Mouse (Mus musculus): ENCODE data around the gene Klre1.
A peak's percentile ranks its signal among the peaks of the same experiment; 100 is the strongest.

Gene Klre1

DNA sequence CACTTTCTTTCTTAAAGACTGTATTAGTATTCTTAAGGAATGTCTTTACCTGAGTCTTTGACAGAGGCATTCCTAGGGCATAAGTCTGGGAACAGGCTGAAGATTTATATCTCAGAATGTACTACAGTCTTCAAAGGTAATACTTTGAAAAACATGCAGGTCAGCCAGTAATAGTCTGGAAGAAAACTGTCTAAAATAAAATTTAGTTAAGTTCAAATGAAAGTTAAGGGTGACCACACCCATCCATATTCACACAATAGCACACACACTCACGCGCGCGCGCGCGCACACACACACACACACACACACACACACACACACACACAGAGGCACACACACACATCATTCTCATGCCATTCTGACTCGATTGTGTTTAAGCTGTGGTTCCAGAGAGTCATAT lies at the start of gene Klre1:
TSS of gene Klre1 (plus strand) at position 301 of the 400 bp plus-strand sequence.
- no peak for DNase-seq

GRCm38 (mm10) chr6:129529605-129530004 lies 48.1 kb upstream of the Klre1 start:
- no peak for DNase-seq

DNA sequence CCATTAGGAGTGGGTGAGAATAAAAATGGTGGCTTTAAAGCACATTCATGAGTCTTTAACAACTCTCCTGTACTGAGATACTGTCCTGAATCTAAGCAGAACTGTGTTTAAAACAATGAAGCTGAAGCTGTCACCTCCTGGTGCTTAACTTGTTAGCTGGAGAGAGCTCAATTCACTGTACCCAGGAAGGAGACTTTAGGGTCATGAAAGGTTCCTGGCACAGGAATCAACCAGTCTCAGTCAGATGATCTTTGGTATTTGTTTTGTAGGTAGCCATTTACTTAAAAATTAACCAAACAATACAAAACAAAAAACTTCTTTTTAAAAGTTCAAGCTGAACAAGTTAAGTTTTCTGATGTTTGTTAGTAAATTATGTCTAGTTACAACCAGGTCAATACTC lies 47.4 kb upstream of the Klre1 start:
- no peak for DNase-seq

DNA sequence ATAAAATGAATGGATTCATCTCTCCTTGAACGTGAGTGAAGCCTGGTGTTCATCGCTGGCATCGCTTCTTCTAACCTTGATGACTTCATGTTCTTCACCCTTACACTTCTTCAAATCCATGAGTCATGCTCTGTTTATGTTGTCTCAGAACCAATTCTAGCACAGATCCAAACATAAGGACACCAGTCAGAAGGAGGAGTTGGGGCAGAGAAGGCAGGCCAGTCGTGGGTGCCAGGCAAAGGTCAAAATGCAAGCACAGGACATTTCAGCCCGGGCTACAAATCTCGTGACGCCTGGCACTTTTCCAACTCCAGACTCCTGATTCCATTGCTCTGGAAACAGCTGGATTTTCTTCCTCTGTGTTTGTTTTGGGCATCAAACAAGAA lies 45.2 kb upstream of the Klre1 start:
- DNase-seq = peak; percentile 44 to 64

GRCm38 (mm10) chr6:129532942-129533860 lies 44.5 kb upstream of the Klre1 start, which contains the start of gene Gabarapl1:
Gene Gabarapl1, plus strand, starts transcription at chr6:129533160.
- DNase-seq = peak; percentile 87 to 88

DNA sequence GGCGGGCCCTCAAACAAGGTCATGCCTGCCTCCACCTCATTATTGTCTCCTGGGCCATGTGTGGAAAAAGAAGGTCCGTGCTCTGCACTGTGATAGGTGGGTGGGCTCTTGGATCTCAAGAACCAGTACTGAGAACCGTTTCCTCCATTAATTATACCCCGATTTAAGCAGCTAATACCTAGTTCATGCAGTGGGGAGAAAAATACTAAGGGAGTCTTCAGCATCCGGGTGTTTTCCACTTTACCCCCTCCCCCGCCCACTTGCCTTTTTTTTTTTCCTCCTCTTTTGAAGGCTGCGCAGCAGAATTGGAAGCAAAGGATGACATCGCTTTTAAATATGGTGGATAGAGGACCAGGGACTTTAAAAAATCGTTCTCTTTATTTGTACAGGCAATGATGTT lies 43.6 kb upstream of the Klre1 start:
- peak; percentile 21 to 52 for DNase-seq

DNA sequence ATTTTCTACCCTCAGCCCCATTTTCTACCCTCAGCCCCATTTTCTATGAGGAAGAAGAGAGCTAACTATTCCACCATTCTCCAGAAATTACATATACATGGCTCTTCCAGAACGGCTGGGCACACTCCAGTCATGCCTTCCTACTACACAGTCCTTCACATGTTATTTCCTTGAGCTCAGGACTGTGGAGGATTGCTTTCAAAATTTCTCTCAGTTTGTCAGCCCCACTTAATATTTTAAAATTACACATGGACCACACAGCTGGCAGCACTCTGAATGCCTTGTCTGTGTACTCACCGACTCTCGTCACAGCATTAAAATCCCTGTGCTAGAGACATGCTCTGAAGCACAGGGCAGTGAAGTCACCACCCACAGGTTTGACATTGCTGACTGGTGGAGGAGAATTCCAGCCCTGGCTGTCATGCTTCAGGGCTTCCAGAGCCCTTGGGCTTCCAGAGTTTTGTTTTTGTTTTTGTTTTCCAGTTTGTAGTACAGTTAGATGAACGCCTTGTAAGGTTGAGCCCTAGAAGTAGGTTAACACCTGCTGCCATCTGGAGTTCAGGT lies 43.0 kb upstream of the Klre1 start:
- DNase-seq = peak in 1 of 2 experiments; percentile 24

- no peak for DNase-seq
Measured at GRCm38 (mm10) chr6:129535723-129536122, 42.0 kb upstream of the Klre1 start.

DNA sequence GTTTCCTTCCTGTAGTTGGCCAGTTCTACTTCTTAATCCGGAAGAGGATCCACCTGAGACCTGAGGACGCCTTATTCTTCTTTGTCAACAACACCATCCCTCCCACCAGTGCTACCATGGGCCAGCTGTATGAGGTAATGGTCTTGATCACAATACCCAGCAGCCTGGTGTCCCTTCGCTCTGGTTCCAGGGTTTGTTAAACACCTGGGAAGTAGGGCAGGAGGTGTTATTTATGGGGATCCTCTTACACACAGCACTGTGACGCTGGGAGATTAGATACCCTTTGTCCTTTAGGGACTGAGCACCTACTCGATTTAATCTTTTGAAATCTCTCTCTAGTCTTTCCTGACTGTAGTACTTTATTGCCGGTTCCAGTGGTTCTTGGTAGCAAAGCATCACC lies 39.1 kb upstream of the Klre1 start:
- DNase-seq = no peak

GRCm38 (mm10) chr6:129541931-129542330 lies 35.8 kb upstream of the Klre1 start:
- no peak for DNase-seq

GRCm38 (mm10) chr6:129542540-129542939 lies 35.2 kb upstream of the Klre1 start:
- DNase-seq = peak in 1 of 2 experiments; percentile 21

DNA sequence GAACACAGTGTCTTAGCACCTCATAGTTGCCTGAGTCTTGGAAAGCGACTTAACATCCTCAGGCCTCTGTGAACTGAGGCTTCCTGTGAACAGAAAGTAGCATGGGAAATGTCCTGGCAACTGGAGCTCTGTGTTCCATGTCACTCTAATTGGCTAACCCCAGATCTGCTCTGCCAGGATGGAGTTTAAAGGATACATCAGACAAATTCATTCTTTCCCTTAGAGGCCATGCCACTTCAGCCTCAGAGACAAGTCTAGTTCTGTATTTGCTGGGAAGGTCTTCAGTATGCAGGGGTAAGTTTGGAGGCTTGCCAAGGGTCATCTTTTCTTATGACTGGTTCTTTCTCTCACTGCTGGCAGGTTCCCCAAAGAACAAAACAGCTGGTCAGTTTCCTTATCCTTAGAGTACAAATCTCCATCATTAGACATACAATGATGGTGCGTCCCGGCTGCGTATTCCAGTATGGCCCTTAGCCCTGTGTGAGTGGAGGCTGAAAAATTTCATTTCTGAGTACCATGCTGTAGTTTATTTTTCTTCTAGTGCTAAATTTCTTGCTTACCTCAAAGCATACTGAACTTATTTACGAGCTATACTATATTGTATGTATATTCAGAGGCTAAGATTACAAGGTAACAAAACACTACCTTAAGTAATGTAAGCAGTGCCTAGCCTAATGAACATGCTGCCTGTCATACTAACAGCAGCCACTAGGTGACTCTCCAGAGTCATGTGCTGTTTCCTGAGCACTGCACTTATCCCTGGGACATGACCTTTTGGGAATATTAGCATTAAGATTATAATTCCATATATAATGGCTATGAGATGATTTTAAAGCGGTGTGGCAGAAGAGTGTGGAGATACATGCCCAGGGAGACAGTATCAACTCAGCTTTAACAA lies 33.7 kb upstream of the Klre1 start:
- DNase-seq = peak; percentile 74 to 77

DNA sequence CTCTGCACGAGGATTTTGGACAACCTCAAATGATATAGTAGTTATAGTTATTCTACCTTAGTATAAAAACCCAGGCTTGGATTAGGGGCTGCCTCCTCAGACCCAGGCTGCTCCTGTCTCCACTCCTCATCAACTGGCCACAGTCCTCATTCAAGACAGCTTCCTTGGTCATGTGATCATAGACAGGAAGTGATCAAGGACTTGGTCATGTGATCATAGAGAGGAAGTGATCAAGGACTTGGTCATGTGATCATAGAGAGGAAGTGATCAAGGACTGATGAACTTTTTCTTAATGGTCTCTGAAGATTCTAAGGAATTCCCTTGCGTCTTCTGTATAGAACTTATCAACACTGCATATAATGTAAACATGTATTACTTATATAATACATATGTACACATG lies 30.4 kb upstream of the Klre1 start:
- no peak for DNase-seq

DNA sequence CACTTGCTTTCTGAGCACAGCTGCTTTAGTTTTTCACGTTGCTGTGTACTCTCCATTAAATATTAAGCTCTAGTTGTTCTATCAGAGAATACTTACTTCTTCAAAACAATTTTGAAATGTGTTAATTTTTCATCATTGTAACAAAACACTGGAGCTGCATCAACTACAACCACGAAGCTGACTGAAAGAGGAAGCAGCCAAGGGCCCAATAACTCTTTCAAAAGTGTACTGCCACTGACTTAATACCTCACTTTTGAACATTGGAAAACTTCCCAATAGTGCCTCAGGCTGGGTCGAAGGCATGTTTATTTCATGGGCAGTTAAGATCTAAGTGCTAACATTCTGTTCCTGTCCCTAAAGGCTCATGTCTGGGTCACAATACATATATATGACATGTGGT lies 29.7 kb upstream of the Klre1 start:
- DNase-seq = no peak

DNA sequence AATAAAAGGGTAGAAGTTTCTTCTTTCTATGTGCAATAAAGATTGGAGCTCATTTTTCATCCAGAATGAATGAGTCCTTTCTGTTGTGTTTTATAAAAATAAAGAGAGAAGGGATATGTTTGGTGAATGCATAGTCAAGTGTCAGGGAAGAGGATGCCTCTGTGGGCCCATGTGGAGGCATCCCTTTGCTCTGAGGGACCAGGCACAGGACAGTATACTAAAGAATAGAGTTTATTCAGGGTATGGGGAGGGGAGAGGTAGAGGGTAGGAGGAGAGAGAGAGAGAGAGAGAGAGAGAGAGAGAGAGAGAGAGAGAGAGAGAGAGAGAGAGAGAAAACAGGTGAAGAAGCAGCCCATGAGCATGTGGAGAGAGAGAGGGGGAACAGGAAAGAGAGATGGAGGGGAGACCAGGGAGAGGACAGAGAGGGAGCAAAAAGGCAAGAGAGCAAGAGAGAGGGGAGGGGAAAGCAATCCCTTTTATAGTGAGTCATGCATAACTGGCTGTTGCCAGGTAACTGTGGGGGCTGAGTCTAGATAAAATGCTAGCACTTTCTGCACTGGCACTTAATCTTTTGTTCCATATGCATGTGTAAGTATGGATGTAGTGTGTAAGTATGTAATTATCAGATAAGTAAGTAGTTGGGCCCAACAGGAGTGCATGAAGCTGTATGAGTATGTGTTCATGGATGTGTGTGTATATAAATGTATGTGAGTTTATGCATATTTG lies 20.2 kb upstream of the Klre1 start:
- no peak for DNase-seq

- DNase-seq = peak; percentile 68 to 73
Measured at GRCm38 (mm10) chr6:129558946-129559640, 18.6 kb upstream of the Klre1 start.

DNA sequence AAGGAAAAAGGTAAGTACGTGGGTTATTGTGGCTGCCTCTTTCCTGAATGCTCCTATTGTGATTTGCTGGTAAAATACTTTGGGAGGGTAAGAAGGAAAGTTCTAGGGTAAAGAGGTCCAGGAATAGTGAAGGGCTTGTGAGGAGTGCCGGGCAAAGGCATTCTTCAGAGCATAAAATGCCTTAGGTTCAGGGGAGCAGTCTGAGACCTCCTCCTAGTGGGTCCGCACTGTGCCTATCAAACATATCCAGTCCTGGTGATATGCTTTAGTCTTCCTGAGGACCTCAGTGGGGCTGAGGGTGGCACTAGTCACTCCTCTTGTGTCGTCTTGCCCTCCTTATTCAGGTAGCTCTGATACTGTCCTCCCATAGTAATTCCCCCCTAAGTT lies 18.1 kb upstream of the Klre1 start:
- DNase-seq = no peak

- no peak for DNase-seq
Measured at GRCm38 (mm10) chr6:129565257-129565656, 12.4 kb upstream of the Klre1 start.

DNA sequence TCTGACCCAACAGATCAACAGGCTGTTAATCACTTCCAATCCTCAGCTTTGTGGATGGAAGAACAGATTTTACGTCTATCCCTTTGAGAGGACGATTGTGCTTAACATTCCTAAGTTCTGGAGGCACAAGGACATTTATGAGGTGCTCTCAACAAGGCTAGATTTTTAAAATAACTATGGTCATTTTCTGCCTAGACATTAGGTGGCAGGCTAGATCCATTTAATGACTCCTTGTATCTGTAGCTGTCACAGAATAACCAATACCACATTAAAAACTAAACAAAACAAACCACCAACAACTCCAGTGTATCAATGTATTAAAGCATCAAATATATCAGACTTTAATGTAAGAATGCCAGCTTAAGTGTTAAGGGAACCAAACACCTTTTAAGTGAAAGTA lies 2.4 kb upstream of the Klre1 start:
- DNase-seq = no peak

DNA sequence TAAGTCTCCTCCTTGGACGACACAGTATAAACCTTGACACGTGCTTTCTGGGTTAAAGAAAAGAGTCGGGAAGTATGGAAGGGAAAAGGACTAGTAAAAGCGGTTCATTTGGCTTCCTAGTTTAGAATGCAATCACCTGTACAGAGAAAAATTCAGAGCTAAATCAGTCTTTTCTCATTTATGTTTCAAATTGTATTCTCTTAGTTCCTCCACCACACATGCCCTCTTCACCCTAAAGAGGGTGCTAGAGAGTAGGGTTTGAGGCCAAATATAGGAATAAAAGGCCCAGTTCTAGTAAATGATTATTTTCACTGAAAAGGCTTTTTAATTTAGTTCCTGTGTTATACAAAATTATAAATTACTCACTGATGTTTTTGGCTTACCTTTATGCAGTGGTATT lies 3.6 kb downstream of the Klre1 start:
- DNase-seq = no peak

- DNase-seq = no peak
Measured at GRCm38 (mm10) chr6:129581896-129582295, 4.2 kb downstream of the Klre1 start.

- DNase-seq = no peak
Measured at GRCm38 (mm10) chr6:129583014-129583413, 5.3 kb downstream of the Klre1 start.
